Mouse (Mus musculus) heart, embryonic 11.5 days (tissue): ENCODE data around the gene Ranbp3l. TPM values are rescaled to one million over a fixed set of nuclear protein-coding genes. Genes with fewer than 3 reads are reported as not detected.

ENCODE experiments used
- ATAC-seq: fragments of 200-750 bp; cut with Nextera tagmentation; replicated peaks from 2 replicates; pipeline ENCODE4 v1.8.0; 2017; ENCODE audit warnings: moderate library complexity; ENCODE audit not compliant: insufficient number of reproducible peaks, low FRiP score, low TSS enrichment
- H3K27ac ChIP-seq: fragments of 300-500 bp; sonication (generic); 2 replicates; pipeline ENCODE4 v1.5.1; 2014; ENCODE audit warnings: mild to moderate bottlenecking, low read depth, low read length
- H3K27me3 ChIP-seq: fragments of 300-500 bp; sonication (generic); 2 replicates; pipeline ENCODE4 v1.6.1; 2014; ENCODE audit warnings: mild to moderate bottlenecking, low read length, mixed read lengths; ENCODE audit not compliant: control insufficient read depth, insufficient read depth
- H3K36me3 ChIP-seq: fragments of 300-500 bp; sonication (generic); 2 replicates; pipeline ENCODE4 v1.6.1; 2014; ENCODE audit warnings: mild to moderate bottlenecking, low read length, moderate library complexity, mixed read lengths; ENCODE audit not compliant: control insufficient read depth, insufficient read depth
- H3K4me1 ChIP-seq: fragments of 300-500 bp; sonication (generic); 2 replicates; pipeline ENCODE4 v1.6.1; 2014; ENCODE audit warnings: low read length; ENCODE audit not compliant: control insufficient read depth, insufficient read depth
- H3K4me2 ChIP-seq: fragments of 300-500 bp; sonication (generic); 2 replicates; pipeline ENCODE4 v1.6.1; 2014; ENCODE audit warnings: mild to moderate bottlenecking, moderate library complexity
- H3K4me3 ChIP-seq: fragments of 300-500 bp; sonication (generic); 2 replicates; pipeline ENCODE4 v1.5.1; 2014; ENCODE audit warnings: low read depth, low read length
- H3K9ac ChIP-seq: fragments of 300-500 bp; sonication (generic); 2 replicates; pipeline ENCODE4 v1.6.1; 2014; ENCODE audit warnings: mild to moderate bottlenecking, low read depth, low read length, moderate library complexity
- H3K9me3 ChIP-seq: fragments of 300-500 bp; sonication (generic); replicated peaks from 2 replicates; pipeline ENCODE4 v1.6.1; 2016; ENCODE audit warnings: low read length; ENCODE audit not compliant: control insufficient read depth
- WGBS: fragments of 180-500 bp; shearing (Covaris S2); extraction: QIAGEN DNeasy Blood & Tissue Kit; methylation state at CpG from one replicate; pipeline ENCODE4 v1.1.7; 2014; ENCODE audit not compliant: insufficient replicate concordance; 5-methylcytosine and 5-hydroxymethylcytosine counted together
- polyA plus RNA-seq: library from polyadenylated mRNA; unstranded; fragments of >200 nt; fragmentation: Nextera tagmentation; extraction: Ambion mirVana; gene quantifications from 2 replicates; pipeline ENCODE4 v1.2.1, GENCODE M21; 2014

Gene Ranbp3l
- polyA plus RNA-seq, 1 experiment from 2014 or later = 0.46 TPM

- Histone ChIP-seq H3K9me3 (no peaks in the 10 kb centered on the region), H3K27me3 (no peaks in the 10 kb centered on the region), H3K4me1 (no peaks in the 10 kb centered on the region), H3K4me3 (no peak overlapping the region), H3K27ac (no peak overlapping the region), H3K9ac (no peak overlapping the region), H3K4me2 (no peak overlapping the region), H3K36me3 (no peaks in the 10 kb centered on the region)
- no peak for ATAC-seq
- 76% methylated on average over 2 of the region's 2 CpGs for WGBS
Observed at GRCm38 (mm10) chr15:9059856-9060255, 92.1 kb downstream of the Ranbp3l start.

GRCm38 (mm10) chr15:9061150-9061882, 93.6 kb downstream of the Ranbp3l start:
- Histone ChIP-seq H3K4me2 (no peak overlapping the region), H3K4me3 (no peak overlapping the region), H3K4me1 (no peaks in the 10 kb centered on the region), H3K27me3 (no peaks in the 10 kb centered on the region), H3K9ac (no peak overlapping the region), H3K27ac (no peak overlapping the region), H3K36me3 (no peaks in the 10 kb centered on the region), H3K9me3 (no peaks in the 10 kb centered on the region)
- no peak for ATAC-seq
- 72% methylated on average over 7 of the region's 7 CpGs for WGBS

GRCm38 (mm10) chr15:9068881-9069280, 101.1 kb downstream of the Ranbp3l start:
- H3K27ac ChIP-seq = no peak overlapping the region
- H3K27me3 ChIP-seq = no peaks in the 10 kb centered on the region
- no peak overlapping the region for H3K4me2 ChIP-seq
- 77% methylated on average over 4 of the region's 4 CpGs for WGBS
- H3K9me3 ChIP-seq = no peaks in the 10 kb centered on the region
- H3K4me3 ChIP-seq = no peak overlapping the region
- H3K36me3 ChIP-seq = no peaks in the 10 kb centered on the region
- no peak for ATAC-seq
- H3K9ac ChIP-seq = no peak overlapping the region
- H3K4me1 ChIP-seq = peaks cover 3% of the 10 kb centered on the region; the same call in 1 of the 2 replicates

- Histone ChIP-seq H3K4me2 (peak overlapping the region; percentile 75), H3K36me3 (no peaks in the 10 kb centered on the region), H3K9ac (peak overlapping the region; percentile 78), H3K27me3 (no peaks in the 10 kb centered on the region), H3K27ac (peak overlapping the region; percentile 76), H3K4me1 (peaks cover 16% of the 10 kb centered on the region), H3K9me3 (no peaks in the 10 kb centered on the region), H3K4me3 (peak overlapping the region; percentile 96)
- 0 out of 2 replicates have a peak, but pooled peaks have one; percentile 11 for ATAC-seq
- 4% methylated on average over 3 of the region's 3 CpGs for WGBS
Observed at GRCm38 (mm10) chr15:9070353-9070752, 102.6 kb downstream of the Ranbp3l start.

GRCm38 (mm10) chr15:9070912-9071555, 103.3 kb downstream of the Ranbp3l start, which contains the start of gene Nadk2:
Nadk2 (plus strand) TSS chr15:9071260.
- peak within 1 kb of the TSS; percentile 75 for H3K4me2 ChIP-seq
- no peaks in the 10 kb centered on the region for H3K9me3 ChIP-seq
- peak within 1 kb of the TSS; percentile 95 for H3K27ac ChIP-seq
- H3K36me3 ChIP-seq = no peaks in the 10 kb centered on the region
- under 1% methylated on average over 43 of the region's 54 CpGs for WGBS
- peaks cover 22% of the 10 kb centered on the region for H3K4me1 ChIP-seq
- ATAC-seq = peak; percentile 97
- H3K27me3 ChIP-seq = no peaks in the 10 kb centered on the region
- peak within 1 kb of the TSS; percentile 98 for H3K9ac ChIP-seq
- H3K4me3 ChIP-seq = peak within 1 kb of the TSS; percentile 96

GRCm38 (mm10) chr15:9071556-9072544, 104.1 kb downstream of the Ranbp3l start:
- peaks cover 30% of the 10 kb centered on the region for H3K4me1 ChIP-seq
- H3K36me3 ChIP-seq = no peaks in the 10 kb centered on the region
- H3K4me2 ChIP-seq = peak overlapping the region; percentile 75
- under 1% methylated on average over 64 of the region's 66 CpGs for WGBS
- peak overlapping the region; percentile 96 for H3K4me3 ChIP-seq
- peak overlapping the region; percentile 95 for H3K27ac ChIP-seq
- no peaks in the 10 kb centered on the region for H3K27me3 ChIP-seq
- no peaks in the 10 kb centered on the region for H3K9me3 ChIP-seq
- ATAC-seq = 0 out of 2 replicates have a peak, but pooled peaks have one; percentile 9
- peak overlapping the region; percentile 98 for H3K9ac ChIP-seq

- 9% methylated on average over 5 of the region's 5 CpGs for WGBS
Observed at GRCm38 (mm10) chr15:9072630-9073029, 104.9 kb downstream of the Ranbp3l start.

GRCm38 (mm10) chr15:9073067-9073608, 105.4 kb downstream of the Ranbp3l start:
- H3K36me3 ChIP-seq = no peaks in the 10 kb centered on the region
- H3K4me1 ChIP-seq = peaks cover 34% of the 10 kb centered on the region
- peak overlapping the region; percentile 95 for H3K27ac ChIP-seq
- no peaks in the 10 kb centered on the region for H3K27me3 ChIP-seq
- H3K9me3 ChIP-seq = no peaks in the 10 kb centered on the region
- no peak for ATAC-seq
- H3K9ac ChIP-seq = peak overlapping the region; percentile 98
- H3K4me2 ChIP-seq = peak overlapping the region; percentile 75
- peak overlapping the region; percentile 96 for H3K4me3 ChIP-seq
- 19% methylated on average over 12 of the region's 12 CpGs for WGBS

More at GRCm38 (mm10) chr15:9072630-9073029, 104.9 kb downstream of the Ranbp3l start:
- H3K9ac ChIP-seq = peak overlapping the region; percentile 98
- H3K4me3 ChIP-seq = peak overlapping the region; percentile 96
- H3K27ac ChIP-seq = peak overlapping the region; percentile 95
- peak overlapping the region; percentile 75 for H3K4me2 ChIP-seq
- H3K4me1 ChIP-seq = peaks cover 30% of the 10 kb centered on the region
- no peaks in the 10 kb centered on the region for H3K36me3 ChIP-seq
- no peak for ATAC-seq
- no peaks in the 10 kb centered on the region for H3K9me3 ChIP-seq
- H3K27me3 ChIP-seq = no peaks in the 10 kb centered on the region
